Mouse (Mus musculus) heart, adult 8-10 months (tissue): ENCODE results near the gene Art5. TPM values are rescaled to one million over a fixed set of nuclear protein-coding genes. Genes with fewer than 3 reads are reported as not detected.
"Not testable (repeated sequence)": the region's sequence is repeated elsewhere in the genome, so short reads cannot be mapped to it uniquely, and the experiment has no call there.

ENCODE experiments used
- DNase-seq: peaks from one replicate; pipeline ENCODE4 v3.0.0; 2022; ENCODE audit warnings: low spot score
- total RNA-seq, 4 experiments: library from RNA; stranded (reverse); gene quantifications; 2 replicates each; pipeline ENCODE4 v1.2.4; 2022

Gene Art5
- total RNA-seq, 4 experiments from 2014 or later = 15.4 to 33.2 (median 23.0) TPM

- no peak for DNase-seq
These were observed 27.5 kb downstream of the Art5 start for GRCm38 (mm10) chr7:102081784-102082183.

DNA sequence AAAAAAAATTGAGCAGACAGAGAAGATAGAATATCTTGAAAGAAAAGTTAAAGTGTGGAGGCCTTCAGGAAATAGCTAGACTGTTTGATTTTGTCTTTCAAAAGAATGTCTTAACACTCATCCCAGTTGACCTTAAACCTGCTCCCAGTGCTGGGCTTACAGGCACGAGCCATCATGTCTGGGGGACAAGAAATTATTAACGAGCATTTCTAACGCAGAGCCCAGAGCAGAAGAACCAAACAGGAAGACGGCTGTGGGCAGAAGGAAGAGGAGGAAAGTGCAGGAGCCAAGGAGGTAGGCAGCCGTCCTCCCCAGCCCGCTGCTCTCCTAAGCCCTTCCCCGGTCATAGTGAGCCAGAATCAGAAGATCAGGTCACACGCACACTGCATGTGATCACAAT lies 29.0 kb downstream of the Art5 start:
- DNase-seq = no peak

- no peak for DNase-seq
These were observed 30.8 kb downstream of the Art5 start for GRCm38 (mm10) chr7:102078517-102078916.

- DNase-seq = no peak
These were observed 32.5 kb downstream of the Art5 start for GRCm38 (mm10) chr7:102076714-102077296.

DNA sequence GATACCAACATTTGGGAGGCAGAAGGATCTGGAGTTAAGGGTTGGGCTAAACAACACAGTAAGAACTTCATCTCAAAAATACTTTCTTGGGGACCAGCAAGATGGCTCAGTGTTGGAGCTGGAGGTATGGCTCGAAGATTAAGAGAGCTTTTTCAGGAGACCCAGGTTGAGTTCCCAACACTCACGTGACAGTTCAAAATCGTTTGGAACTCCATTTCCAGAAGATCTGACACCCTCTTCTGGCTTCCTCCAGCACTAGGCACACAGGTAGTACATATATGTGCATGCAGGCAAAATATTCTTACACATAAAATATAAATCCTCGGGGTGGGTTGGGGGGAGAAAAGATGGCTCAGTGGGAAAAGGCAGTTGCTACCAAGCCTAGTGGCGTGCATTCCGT lies 42.9 kb downstream of the Art5 start:
- no peak for DNase-seq

GRCm38 (mm10) chr7:102065046-102065891 lies 44.0 kb downstream of the Art5 start, which contains the start of the genes Rnf121, Xndc1 and Xntrpc:
TSS of gene Rnf121 (minus strand) at chr7:102065469.
TSS of gene Xndc1 (plus strand) at chr7:102065511.
TSS of gene Xntrpc (plus strand) at chr7:102065713.
- peak; percentile 93 for DNase-seq

DNA sequence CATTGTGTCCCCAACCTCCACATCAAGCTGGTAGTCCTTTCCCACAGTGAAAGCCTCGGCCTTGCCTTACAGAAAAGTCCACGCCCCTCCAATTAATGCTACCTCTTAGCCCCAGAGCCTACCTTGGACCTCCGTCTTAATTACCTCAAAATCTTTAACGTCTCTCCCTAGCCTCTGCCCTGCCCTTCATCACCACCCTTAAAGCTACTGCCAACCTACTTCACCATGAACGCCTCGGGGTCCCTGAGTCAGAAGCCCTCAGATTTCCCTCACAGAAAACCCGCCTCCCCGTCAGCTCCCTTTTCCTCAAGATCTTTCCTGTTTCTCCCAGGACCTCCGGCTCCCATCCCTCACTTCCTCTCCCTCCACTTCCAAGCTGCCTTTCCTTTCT lies 44.6 kb downstream of the Art5 start:
- DNase-seq = no peak

GRCm38 (mm10) chr7:102063891-102064290 lies 45.4 kb downstream of the Art5 start:
- DNase-seq = no peak

- no peak for DNase-seq
These were observed 47.1 kb downstream of the Art5 start for GRCm38 (mm10) chr7:102062203-102062602.

DNA sequence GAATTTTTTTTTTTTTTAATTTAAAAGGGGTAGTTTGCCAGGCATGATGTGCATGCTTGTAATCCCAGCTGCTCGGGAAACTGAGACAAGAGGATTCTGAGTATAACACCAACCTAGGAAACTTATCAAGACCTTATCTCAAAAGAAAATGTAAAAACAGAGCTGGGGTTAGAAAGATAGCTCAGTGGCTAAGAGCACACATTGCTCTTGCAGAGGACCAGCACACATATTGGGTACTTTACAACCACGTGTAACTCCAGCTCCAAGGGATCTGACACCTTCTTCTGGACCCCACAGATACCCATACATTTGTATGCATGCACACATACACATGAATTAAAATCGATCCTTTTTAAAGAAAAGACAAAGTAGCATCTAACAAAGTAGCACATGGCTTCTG lies 47.9 kb downstream of the Art5 start:
- no peak for DNase-seq

GRCm38 (mm10) chr7:102048524-102048923 lies 60.8 kb downstream of the Art5 start:
- DNase-seq = not testable (repeated sequence)

Other genes with a start within 250 kb of the Art5 start
- 10 to 100 TPM; 20.8 to 26.8 (median 24.9) TPM for gene Anapc15, start 245.8 kb downstream of the Art5 start, total RNA-seq
- gene Folr1, start 238.7 kb downstream of the Art5 start, total RNA-seq = under 1 TPM in 1 of 4 experiments, not detected in 3; 0.44 TPM
- 100 to 1,000 TPM; 119 to 133 (median 122) TPM for gene Lamtor1, start 203.6 kb downstream of the Art5 start, total RNA-seq
- gene Tomt, start 203.1 kb downstream of the Art5 start, total RNA-seq = not detected
- 1 to 10 TPM; 4.3 to 6.2 (median 5.4) TPM for gene Lrrc51, start 175.6 kb downstream of the Art5 start, total RNA-seq
- gene Numa1, start 175.4 kb downstream of the Art5 start, total RNA-seq = 100 to 1,000 TPM in 2 of 4 experiments, 10 to 100 TPM in 2; 90.6 to 103 (median 98.5) TPM
- gene Il18bp, start 90.8 kb downstream of the Art5 start, total RNA-seq = 10 to 100 TPM in 2 of 4 experiments, 1 to 10 TPM in 2; 7.1 to 15.8 (median 9.8) TPM
- gene Rnf121, start 44.0 kb downstream of the Art5 start, total RNA-seq = 10 to 100 TPM; 19.4 to 25.8 (median 22.5) TPM
- 1 to 10 TPM; 4.9 to 8.4 (median 6.2) TPM for gene Xndc1, start 44.0 kb downstream of the Art5 start, total RNA-seq
- gene Xntrpc, start 43.8 kb downstream of the Art5 start, total RNA-seq = 1 to 10 TPM in 2 of 4 experiments, under 1 TPM in 2; 0.47 to 1.1 (median 0.82) TPM
- under 1 TPM in 2 of 4 experiments, not detected in 2; 0.11 to 0.87 TPM for gene Trpc2, start 26.4 kb downstream of the Art5 start, total RNA-seq
- gene Art1, start 7.7 kb downstream of the Art5 start, total RNA-seq = 100 to 1,000 TPM; 301 to 387 (median 344) TPM
- gene Chrna10, start 7.3 kb upstream of the Art5 start, total RNA-seq = not detected
- 10 to 100 TPM; 31.6 to 34.8 (median 32.8) TPM for gene Nup98, start 100.7 kb upstream of the Art5 start, total RNA-seq
- gene Pgap2, start 100.7 kb upstream of the Art5 start, total RNA-seq = 10 to 100 TPM; 62.6 to 83.1 (median 73.8) TPM
- 10 to 100 TPM; 17.5 to 20.1 (median 19.2) TPM for gene Rhog, start 146.6 kb upstream of the Art5 start, total RNA-seq
- gene Stim1, start 158.3 kb upstream of the Art5 start, total RNA-seq = 10 to 100 TPM; 21.9 to 25.1 (median 24.0) TPM